Mouse (Mus musculus): Measurements from ENCODE around the gene Poll. TPM values are rescaled to one million over a fixed set of nuclear protein-coding genes. Genes with fewer than 3 reads are reported as not detected.
A peak's percentile ranks its signal among the peaks of the same experiment; 100 is the strongest.

The Poll gene
- polyA plus RNA-seq, 1 experiment from 2014 or later: 8.7 TPM

GRCm38 (mm10) chr19:45574339-45574898, 14.1 kb upstream of the Poll start:
- no peaks in the 10 kb centered on the region for H3K9me3 ChIP-seq (ENCODE audit: low read length)
- no peak overlapping the region for H3K27ac ChIP-seq (ENCODE audit: low read length)
- no peak for TF ChIP-seq EP300 (IDR thresholded peaks at IDR 0.05)
- no peak overlapping the region for H3K9ac ChIP-seq (replicated peaks; ENCODE audit: low read depth)
- H3K4me3 ChIP-seq (ENCODE audit: low read depth, low read length): no peak overlapping the region
- 39% methylated on average over 7 of the region's 7 CpGs for WGBS
- DNase-seq (ENCODE audit: low spot score) (no peak), ATAC-seq (peak; percentile 7; the same call in 1 of the 2 replicates)
- peaks cover 19% of the 10 kb centered on the region for H3K4me1 ChIP-seq (ENCODE audit: insufficient read depth, low read depth, low read length)
- H3K4me2 ChIP-seq (replicated peaks; ENCODE audit: low read depth, low read length): no peak overlapping the region; the same call in 1 of the 2 replicates
- H3K27me3 ChIP-seq (replicated peaks; ENCODE audit: insufficient read depth, low read length): no peaks in the 10 kb centered on the region
- peaks cover 17% of the 10 kb centered on the region; the same call in 1 of the 2 replicates for H3K36me3 ChIP-seq (ENCODE audit: insufficient read depth, low read length)

DNA sequence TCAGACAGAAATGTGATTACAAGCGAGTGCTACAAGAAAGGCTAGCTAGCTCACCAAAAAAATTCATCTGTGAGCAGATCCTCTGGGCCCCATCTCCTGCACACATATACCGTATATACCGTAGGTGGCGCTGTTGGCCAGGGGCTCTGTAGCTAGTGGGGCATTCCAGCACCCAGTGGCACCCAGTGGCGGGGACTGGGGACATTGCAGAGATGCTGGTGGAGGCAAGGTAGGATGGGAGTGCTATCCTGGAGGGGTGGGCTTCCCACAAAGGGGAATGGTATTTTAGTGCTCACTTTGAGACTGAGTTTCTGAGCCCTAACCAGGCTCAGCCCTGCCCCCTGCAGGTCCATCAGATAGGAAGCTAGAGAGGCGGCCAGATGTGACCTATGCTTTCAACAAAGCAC, 13.5 kb upstream of the Poll start:
- H3K9ac ChIP-seq (replicated peaks; ENCODE audit: low read depth): no peak overlapping the region
- no peaks in the 10 kb centered on the region for H3K9me3 ChIP-seq (ENCODE audit: low read length)
- no peak overlapping the region for H3K4me2 ChIP-seq (replicated peaks; ENCODE audit: low read depth, low read length)
- no peaks in the 10 kb centered on the region for H3K27me3 ChIP-seq (replicated peaks; ENCODE audit: insufficient read depth, low read length)
- peaks cover 19% of the 10 kb centered on the region for H3K4me1 ChIP-seq (ENCODE audit: insufficient read depth, low read depth, low read length)
- no peak overlapping the region for H3K27ac ChIP-seq (ENCODE audit: low read length)
- H3K4me3 ChIP-seq (ENCODE audit: low read depth, low read length): no peak overlapping the region
- ATAC-seq (peak; percentile 71), DNase-seq (ENCODE audit: low spot score) (peak; percentile 81)
- TF ChIP-seq EP300 (IDR thresholded peaks at IDR 0.05) (no peak), CTCF (IDR thresholded peaks at IDR 0.05) (peak; percentile 94)
- 12% methylated on average over 6 of the region's 6 CpGs for WGBS
- peaks cover 13% of the 10 kb centered on the region; the same call in 1 of the 2 replicates for H3K36me3 ChIP-seq (ENCODE audit: insufficient read depth, low read length)

DNA sequence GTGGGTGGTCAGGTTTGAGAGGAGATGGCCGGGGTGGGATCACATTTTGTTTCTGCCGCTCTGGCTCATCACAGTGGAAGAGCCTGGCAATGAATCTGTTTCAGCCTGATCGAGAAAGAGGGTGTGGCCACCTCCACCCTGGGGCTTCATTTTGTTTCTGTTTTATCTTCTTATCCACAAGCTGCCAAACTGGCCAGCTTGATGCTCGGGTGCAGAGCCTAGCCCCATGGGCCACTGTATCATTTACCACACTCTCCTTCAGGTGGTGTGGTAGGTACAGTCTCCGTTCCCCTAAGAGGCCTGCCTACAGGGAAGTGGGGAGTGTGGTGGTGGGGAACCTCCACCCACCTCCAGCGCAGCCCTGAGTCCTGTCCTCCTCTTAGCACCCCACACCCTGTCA, 12.7 kb upstream of the Poll start:
- 85% methylated on average over 6 of the region's 6 CpGs for WGBS
- Histone ChIP-seq H3K27ac (ENCODE audit: low read length) (no peak overlapping the region), H3K36me3 (ENCODE audit: insufficient read depth, low read length) (0 out of 2 replicates have a peak, but pooled peaks cover 5% of the 10 kb centered on the region), H3K9me3 (ENCODE audit: low read length) (no peaks in the 10 kb centered on the region), H3K27me3 (replicated peaks; ENCODE audit: insufficient read depth, low read length) (no peaks in the 10 kb centered on the region), H3K9ac (replicated peaks; ENCODE audit: low read depth) (no peak overlapping the region), H3K4me3 (ENCODE audit: low read depth, low read length) (no peak overlapping the region), H3K4me2 (replicated peaks; ENCODE audit: low read depth, low read length) (no peak overlapping the region), H3K4me1 (ENCODE audit: insufficient read depth, low read depth, low read length) (peaks cover 19% of the 10 kb centered on the region)
- no peak for TF ChIP-seq CTCF (IDR thresholded peaks at IDR 0.05)
- no peak for TF ChIP-seq EP300 (IDR thresholded peaks at IDR 0.05)
- ATAC-seq (no peak), DNase-seq (ENCODE audit: low spot score) (no peak)

GRCm38 (mm10) chr19:45567367-45567766, 7.0 kb upstream of the Poll start:
- Histone ChIP-seq H3K4me2 (replicated peaks; ENCODE audit: low read depth, low read length) (no peak overlapping the region), H3K4me3 (ENCODE audit: low read depth, low read length) (no peak overlapping the region), H3K9me3 (ENCODE audit: low read length) (no peaks in the 10 kb centered on the region), H3K36me3 (ENCODE audit: insufficient read depth, low read length) (no peaks in the 10 kb centered on the region; the same call in 1 of the 2 replicates), H3K9ac (replicated peaks; ENCODE audit: low read depth) (no peak overlapping the region), H3K4me1 (ENCODE audit: insufficient read depth, low read depth, low read length) (no peaks in the 10 kb centered on the region), H3K27ac (ENCODE audit: low read length) (no peak overlapping the region), H3K27me3 (replicated peaks; ENCODE audit: insufficient read depth, low read length) (no peaks in the 10 kb centered on the region)
- WGBS: 53% methylated on average over 14 of the region's 14 CpGs
- TF ChIP-seq CTCF (IDR thresholded peaks at IDR 0.05) (no peak), EP300 (IDR thresholded peaks at IDR 0.05) (no peak)
- DNase-seq (ENCODE audit: low spot score): no peak
- no peak for ATAC-seq

- ATAC-seq: no peak
These were observed 5.8 kb upstream of the Poll start for GRCm38 (mm10) chr19:45565925-45566715.

GRCm38 (mm10) chr19:45554136-45554535, 6.2 kb downstream of the Poll start:
- ATAC-seq: peak; percentile 40
- peaks cover 3% of the 10 kb centered on the region; the same call in 1 of the 2 replicates for H3K36me3 ChIP-seq (ENCODE audit: insufficient read depth, low read length)
- no peak overlapping the region for H3K4me2 ChIP-seq (replicated peaks; ENCODE audit: low read depth, low read length)
- H3K27ac ChIP-seq (ENCODE audit: low read length): no peak overlapping the region
- 91% methylated on average over 11 of the region's 11 CpGs for WGBS
- H3K27me3 ChIP-seq (replicated peaks; ENCODE audit: insufficient read depth, low read length): no peaks in the 10 kb centered on the region
- no peaks in the 10 kb centered on the region for H3K9me3 ChIP-seq (ENCODE audit: low read length)
- H3K4me3 ChIP-seq (ENCODE audit: low read depth, low read length): no peak overlapping the region
- no peak overlapping the region for H3K9ac ChIP-seq (replicated peaks; ENCODE audit: low read depth)
- peak; percentile 39 for DNase-seq (ENCODE audit: low spot score)
- no peaks in the 10 kb centered on the region for H3K4me1 ChIP-seq (ENCODE audit: insufficient read depth, low read depth, low read length)
- TF ChIP-seq CTCF (IDR thresholded peaks at IDR 0.05) (no peak), EP300 (IDR thresholded peaks at IDR 0.05) (no peak)

More at GRCm38 (mm10) chr19:45565925-45566715, 5.8 kb upstream of the Poll start:
- Histone ChIP-seq H3K9ac (replicated peaks; ENCODE audit: low read depth) (no peak overlapping the region), H3K4me2 (replicated peaks; ENCODE audit: low read depth, low read length) (no peak overlapping the region), H3K4me3 (ENCODE audit: low read depth, low read length) (no peak overlapping the region), H3K27me3 (replicated peaks; ENCODE audit: insufficient read depth, low read length) (no peaks in the 10 kb centered on the region), H3K27ac (ENCODE audit: low read length) (no peak overlapping the region), H3K4me1 (ENCODE audit: insufficient read depth, low read depth, low read length) (no peaks in the 10 kb centered on the region; the same call in 1 of the 2 replicates), H3K36me3 (ENCODE audit: insufficient read depth, low read length) (no peaks in the 10 kb centered on the region; the same call in 1 of the 2 replicates), H3K9me3 (ENCODE audit: low read length) (no peaks in the 10 kb centered on the region)
- WGBS: 51% methylated on average over 15 of the region's 15 CpGs
- DNase-seq (ENCODE audit: low spot score): no peak
- no peak for TF ChIP-seq CTCF (IDR thresholded peaks at IDR 0.05)
- no peak for TF ChIP-seq EP300 (IDR thresholded peaks at IDR 0.05)
